Mouse (Mus musculus) CH12.LX (cell line): ENCODE results near the gene Actr8. TPM values are rescaled to one million over a fixed set of nuclear protein-coding genes. Genes with fewer than 3 reads are reported as not detected.
A peak's percentile ranks its signal among the peaks of the same experiment; 100 is the strongest.

ENCODE experiments used
- DNase-seq: peaks from one replicate; pipeline ENCODE4 v3.0.0-alpha.2; 2013; ENCODE audit errors: extremely low read depth
- H3K27ac ChIP-seq: 2 replicates; pipeline ENCODE4 v1.5.1; 2012; ENCODE audit warnings: low read depth, mild to moderate bottlenecking, control low read depth, moderate library complexity; ENCODE audit not compliant: insufficient read depth
- H3K27me3 ChIP-seq: replicated peaks from 2 replicates; pipeline ENCODE3; 2012; ENCODE audit warnings: inconsistent platforms
- H3K36me3 ChIP-seq, 2 experiments: replicated peaks in 1 of 2; 2 replicates each; pipeline versions ENCODE3 to v1.6.1; 2012; ENCODE audit warnings: inconsistent platforms in 1 of 2, low read length in 1 of 2, mild to moderate bottlenecking in 1 of 2, mixed read lengths in 1 of 2, moderate library complexity in 1 of 2; ENCODE audit not compliant: control insufficient read depth in 1 of 2, insufficient read depth in 1 of 2
- H3K4me1 ChIP-seq, 2 experiments: 2 replicates each; pipeline ENCODE4 v1.6.1; 2012; ENCODE audit warnings: inconsistent platforms in 1 of 2, moderate library complexity in 1 of 2; ENCODE audit not compliant: insufficient read depth in 2 of 2, control insufficient read depth in 1 of 2
- H3K4me2 ChIP-seq: 2 replicates; pipeline ENCODE4 v1.6.1; 2012; ENCODE audit warnings: low read depth, mild to moderate bottlenecking, control low read depth; ENCODE audit not compliant: poor library complexity, insufficient read depth, severe bottlenecking
- H3K4me3 ChIP-seq, 3 experiments: fragments of 150-350 bp in 1 of 3; sonication (generic) in 1 of 3; replicated peaks in 1 of 3; 2 replicates each; pipeline versions ENCODE3 to v1.5.1; 2011 to 2012; ENCODE audit warnings: low read depth in 2 of 3, low read length in 2 of 3, mild to moderate bottlenecking in 2 of 3, moderate library complexity in 2 of 3, control low read depth in 1 of 3, improper control_type of control experiment in 1 of 3, inconsistent platforms in 1 of 3, mixed read lengths in 1 of 3; ENCODE audit not compliant: poor library complexity in 1 of 3
- H3K79me2 ChIP-seq: replicated peaks from 2 replicates; pipeline ENCODE4 v1.6.1; 2012; ENCODE audit warnings: mild to moderate bottlenecking, moderate library complexity; ENCODE audit not compliant: control insufficient read depth, poor library complexity, insufficient read depth, severe bottlenecking; ENCODE audit errors: extremely low read depth
- H3K9ac ChIP-seq: 2 replicates; pipeline ENCODE4 v1.6.1; 2012; ENCODE audit warnings: low read depth, mild to moderate bottlenecking, control low read depth, moderate library complexity; ENCODE audit not compliant: insufficient read depth
- H3K9me3 ChIP-seq: replicated peaks from 2 replicates; pipeline ENCODE3; 2012; ENCODE audit warnings: low read length, inconsistent platforms, mixed read lengths
- CTCF ChIP-seq, 2 experiments: IDR thresholded peaks in 1 of 2; conservative IDR thresholded peaks in 1 of 2; 2 replicates each; pipeline ENCODE4 v1.5.1; 2011 to 2012; ENCODE audit warnings: low read depth in 2 of 2, low read length in 2 of 2, improper control_type of control experiment in 1 of 2, inconsistent platforms in 1 of 2, mild to moderate bottlenecking in 1 of 2, moderate library complexity in 1 of 2
- ELF1 ChIP-seq: IDR thresholded peaks from 2 replicates; pipeline ENCODE4 v1.6.1; 2014; ENCODE audit warnings: low read depth, mild to moderate bottlenecking, inconsistent platforms, low read length, improper control_type of control experiment
- EP300 ChIP-seq: IDR thresholded peaks from 2 replicates; pipeline ENCODE4 v1.6.1; 2011; ENCODE audit warnings: low read length, improper control_type of control experiment
- HCFC1 ChIP-seq: IDR thresholded peaks from 2 replicates; pipeline ENCODE4 v1.6.1; 2012; ENCODE audit warnings: low read depth, mild to moderate bottlenecking, inconsistent platforms, low read length, improper control_type of control experiment
- JUN ChIP-seq: IDR thresholded peaks from 2 replicates; pipeline ENCODE4 v1.6.1; 2011; ENCODE audit warnings: low read depth, mild to moderate bottlenecking, low read length, improper control_type of control experiment, moderate library complexity; ENCODE audit not compliant: insufficient read depth
- JUND ChIP-seq: conservative IDR thresholded peaks from 2 replicates; pipeline ENCODE4 v1.6.1; 2011; ENCODE audit warnings: low read depth, low read length, improper control_type of control experiment
- KAT2A ChIP-seq: IDR thresholded peaks from 2 replicates; pipeline ENCODE4 v1.6.1; 2012; ENCODE audit warnings: low read length, improper control_type of control experiment, inconsistent platforms; ENCODE audit not compliant: insufficient replicate concordance
- MAFK ChIP-seq: IDR thresholded peaks from 2 replicates; pipeline ENCODE4 v1.6.1; 2011; ENCODE audit warnings: low read length, improper control_type of control experiment; ENCODE audit not compliant: insufficient replicate concordance
- MAX ChIP-seq: IDR thresholded peaks from 2 replicates; pipeline ENCODE4 v1.6.1; 2011; ENCODE audit warnings: low read length, improper control_type of control experiment
- MAZ ChIP-seq: IDR thresholded peaks from 2 replicates; pipeline ENCODE4 v1.6.1; 2012; ENCODE audit warnings: low read depth, mild to moderate bottlenecking, inconsistent platforms, low read length, improper control_type of control experiment, moderate library complexity
- MXI1 ChIP-seq: IDR thresholded peaks from 2 replicates; pipeline ENCODE4 v1.6.1; 2011; ENCODE audit warnings: mild to moderate bottlenecking, low read depth, low read length, improper control_type of control experiment
- MYC ChIP-seq: IDR thresholded peaks from 2 replicates; pipeline ENCODE4 v1.6.1; 2011; ENCODE audit warnings: low read depth, mild to moderate bottlenecking, improper control_type of control experiment, low read length
- PAX5 ChIP-seq: IDR thresholded peaks from 2 replicates; pipeline ENCODE4 v1.6.1; 2012; ENCODE audit warnings: low read length, inconsistent platforms, mixed read lengths
- POLR2AphosphoS2 ChIP-seq: IDR thresholded peaks from 2 replicates; pipeline ENCODE4 v1.6.1; 2011; ENCODE audit warnings: low read depth, low read length, improper control_type of control experiment
- SIN3A ChIP-seq: IDR thresholded peaks from 2 replicates; pipeline ENCODE4 v1.6.1; 2012; ENCODE audit warnings: low read length, improper control_type of control experiment, inconsistent platforms
- TCF12 ChIP-seq: IDR thresholded peaks from 2 replicates; pipeline ENCODE4 v1.6.1; 2014; ENCODE audit warnings: low read depth, mild to moderate bottlenecking, inconsistent platforms, low read length, improper control_type of control experiment
- UBTF ChIP-seq: IDR thresholded peaks from 2 replicates; pipeline ENCODE4 v1.6.1; 2012; ENCODE audit warnings: low read depth, mild to moderate bottlenecking, inconsistent platforms, low read length, improper control_type of control experiment, moderate library complexity
- USF2 ChIP-seq: conservative IDR thresholded peaks from 2 replicates; pipeline ENCODE4 v1.6.1; 2011; ENCODE audit warnings: low read depth, low read length, improper control_type of control experiment
- dilution Hi-C: fragments of 300-500 bp; cut with MboI; formaldehyde crosslinking; loops from 2 replicates; pipeline ENCODE4 v1.14.3; 2020; ENCODE audit warnings: low sequenced_read_pairs; ENCODE audit not compliant: extremely low pct_unique_long_range_greater_than_20kb, extremely low pct_ligation_motif_present
- in situ Hi-C: fragments of 300-500 bp; cut with MboI; formaldehyde crosslinking; loops from 3 replicates; pipeline ENCODE4 v1.14.3; 2019; ENCODE audit warnings: low sequenced_read_pairs, low pct_ligation_motif_present, low pct_unique_long_range_greater_than_20kb, mixed read lengths
- polyA plus RNA-seq: library from polyadenylated mRNA; unstranded; fragments of >175 nt; gene quantifications from 2 replicates; pipeline ENCODE4 v1.2.1, GENCODE M21; 2012; ENCODE audit warnings: low read depth; ENCODE audit not compliant: insufficient read length
- total RNA-seq, 2 experiments: library from RNA; depleted of rRNA; stranded (reverse); fragments of 300-350 nt in 1 of 2; fragments of >200 nt in 1 of 2; gene quantifications; 2 replicates each; pipeline ENCODE4 v1.2.3; 2012 to 2014

Actr8 gene
- total and polyA plus RNA-seq, 3 experiments: 26.7 to 34.3 (median 33.4) TPM

GRCm38 (mm10) chr14:29999475-29999811, 21.3 kb downstream of the Actr8 start:
- H3K4me1 ChIP-seq: peaks cover 10 to 44% of the 10 kb centered on the region in 2 experiments
- peak overlapping the region; percentile 37; the same call in 1 of the 2 replicates for H3K9ac ChIP-seq
- H3K4me2 ChIP-seq: peak overlapping the region; percentile 82
- no peaks in the 10 kb centered on the region for H3K79me2 ChIP-seq
- no peaks in the 10 kb centered on the region for H3K9me3 ChIP-seq
- peaks cover 17 to 38% of the 10 kb centered on the region in 2 experiments for H3K36me3 ChIP-seq
- H3K27ac ChIP-seq: peak overlapping the region; percentile 59
- TF ChIP-seq SIN3A: peak; percentile 17; the same call in 1 of the 2 replicates
- TF ChIP-seq KAT2A: no peak
- in situ Hi-C loops (no loop called here), dilution Hi-C loops (no loop called here)
- no peak for DNase-seq
- H3K4me3 ChIP-seq: peak overlapping the region; percentile 31 to 67 (median 58)
- H3K27me3 ChIP-seq: no peaks in the 10 kb centered on the region

- H3K79me2 ChIP-seq: no peaks in the 10 kb centered on the region
- no peak within 1 kb of the TSS for H3K4me3 ChIP-seq
- no peak within 1 kb of the TSS for H3K27ac ChIP-seq
- TF ChIP-seq USF2 (no peak), KAT2A (no peak), ELF1 (no peak), TCF12 (no peak), UBTF (no peak), JUN (no peak), POLR2AphosphoS2 (no peak), CTCF (conservative IDR thresholded peaks at IDR 0.05 in 1 of 2, IDR thresholded peaks at IDR 0.05 in 1 of 2; ENCODE audit: low read depth in 2 of 2, low read length in 2 of 2) (no peak), HCFC1 (no peak)
- DNase-seq: no peak
- no peak within 1 kb of the TSS for H3K4me2 ChIP-seq
- in situ Hi-C loops: no loop called here
- dilution Hi-C loops: no loop called here
- H3K27me3 ChIP-seq: no peaks in the 10 kb centered on the region
- H3K9me3 ChIP-seq: no peaks in the 10 kb centered on the region
- no peaks in the 10 kb centered on the region for H3K36me3 ChIP-seq
- peaks cover 0 to 36% of the 10 kb centered on the region in 2 experiments; a peak in 2 of 4 replicates for H3K4me1 ChIP-seq
- no peak within 1 kb of the TSS for H3K9ac ChIP-seq
Observed at GRCm38 (mm10) chr14:30008733-30009575, 30.8 kb downstream of the Actr8 start, which contains the start of the genes Il17rb and Chdh. Gene Il17rb (minus strand): TSS chr14:30008896. Gene Chdh (plus strand): TSS chr14:30009023.

GRCm38 (mm10) chr14:30009864-30010560, 31.9 kb downstream of the Actr8 start:
- H3K4me2 ChIP-seq: no peak overlapping the region

More at GRCm38 (mm10) chr14:30009864-30010560, 31.9 kb downstream of the Actr8 start:
- Histone ChIP-seq H3K36me3 (no peaks in the 10 kb centered on the region), H3K27ac (no peak overlapping the region), H3K4me1 (peaks cover 8 to 36% of the 10 kb centered on the region in 2 experiments), H3K9ac (no peak overlapping the region), H3K4me3 (no peak overlapping the region), H3K9me3 (no peaks in the 10 kb centered on the region)
- in situ Hi-C loops: no loop called here
- no peak for DNase-seq
- dilution Hi-C loops: no loop called here
- TF ChIP-seq MXI1 (no peak), PAX5 (no peak), USF2 (no peak), MAZ (no peak), CTCF (conservative IDR thresholded peaks at IDR 0.05 in 1 of 2, IDR thresholded peaks at IDR 0.05 in 1 of 2; ENCODE audit: low read depth in 2 of 2, low read length in 2 of 2) (no peak), MAFK (no peak), TCF12 (no peak), JUND (no peak), EP300 (no peak), KAT2A (no peak), MAX (no peak), JUN (no peak), MYC (no peak)
- TF ChIP-seq, all 38 proteins: peak for 0
- no peaks in the 10 kb centered on the region for H3K79me2 ChIP-seq
- no peaks in the 10 kb centered on the region for H3K27me3 ChIP-seq
